Mouse (Mus musculus): ENCODE measurements around the gene Gm14296. TPM values are rescaled to one million over a fixed set of nuclear protein-coding genes. Genes with fewer than 3 reads are reported as not detected.
"Not testable (repeated sequence)": the region's sequence is repeated elsewhere in the genome, so short reads cannot be mapped to it uniquely, and the experiment has no call there.

Gm14296 gene
- polyA plus RNA-seq (2016; fragmentation: Nextera tagmentation; extraction: Ambion mirVana): 14.3 and 14.4 TPM in 2 replicates

DNA sequence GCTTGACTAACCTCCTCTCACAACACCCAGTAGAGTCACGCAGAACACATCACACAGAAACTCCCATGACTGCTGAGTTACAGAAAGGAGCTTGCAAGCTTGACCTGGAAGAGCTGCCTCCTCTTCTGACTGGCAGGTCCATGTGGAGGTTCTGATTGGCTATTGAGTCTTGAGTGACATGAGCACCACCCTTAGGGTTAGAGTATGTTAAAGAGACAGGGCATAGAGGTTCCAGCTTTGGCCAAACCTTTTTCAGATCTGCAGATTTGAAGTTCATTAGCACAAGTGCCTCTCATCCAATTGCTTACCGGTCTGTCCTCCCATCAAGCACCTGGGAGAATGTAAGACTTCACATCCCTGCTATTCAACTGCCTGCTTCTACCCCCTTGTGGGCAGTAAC, at the start of gene Gm14296:
Gene Gm14296 (minus strand): TSS at position 101 of the 400 bp plus-strand sequence.
- H3K27me3 ChIP-seq (ENCODE audit: poor library complexity, severe bottlenecking); H3K4me1 ChIP-seq; H3K4me3 ChIP-seq; DNase-seq (ENCODE audit: extremely low spot score, low spot score); H3K27ac ChIP-seq; H3K36me3 ChIP-seq (replicated peaks); H3K9me3 ChIP-seq: not testable (repeated sequence)
- WGBS: no CpG with 5 or more reads among the region's 2 CpGs

DNA sequence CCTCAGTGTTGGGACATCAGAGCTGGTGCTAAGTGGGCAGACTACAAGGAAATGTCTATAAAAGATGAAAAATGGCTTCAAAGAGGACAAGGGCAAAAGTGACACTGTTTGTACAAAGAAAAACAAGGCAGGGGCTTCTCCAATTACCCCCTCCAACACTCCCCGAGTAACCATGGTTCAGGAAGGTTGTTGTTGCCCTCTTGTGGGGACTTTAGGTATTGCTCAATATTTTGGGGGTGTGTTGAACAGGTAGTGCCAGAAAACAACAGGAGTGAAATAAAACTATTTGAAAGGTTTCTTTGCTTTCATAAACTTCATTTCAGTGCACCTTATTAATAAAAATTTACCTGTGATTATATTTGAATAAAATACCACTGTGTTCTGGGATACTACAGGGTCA, 22.1 kb downstream of the Gm14296 start:
- not testable (repeated sequence) for H3K27me3 ChIP-seq (ENCODE audit: poor library complexity, severe bottlenecking); H3K9me3 ChIP-seq; DNase-seq (ENCODE audit: extremely low spot score, low spot score); H3K36me3 ChIP-seq (replicated peaks); H3K4me1 ChIP-seq; H3K4me3 ChIP-seq; H3K27ac ChIP-seq
- no CpG with 5 or more reads among the region's 1 CpGs for whole genome bisulfite sequencing

Other genes with a start within 250 kb of the Gm14296 start
- 31.5 and 35.4 TPM in 2 replicates for gene Gm14305, start 219.5 kb downstream of the Gm14296 start, polyA plus RNA-seq (2016; fragmentation: Nextera tagmentation; extraction: Ambion mirVana)
- 12.3 and 18.5 TPM in 2 replicates for gene Gm14295, start 129.2 kb downstream of the Gm14296 start, polyA plus RNA-seq (2016; fragmentation: Nextera tagmentation; extraction: Ambion mirVana)
- gene Gm14408, start 96.7 kb downstream of the Gm14296 start, polyA plus RNA-seq (2016; fragmentation: Nextera tagmentation; extraction: Ambion mirVana): not detected in 2 replicates
- 9.9 and 11.4 TPM in 2 replicates for gene Gm14419, start 73.1 kb upstream of the Gm14296 start, polyA plus RNA-seq (2016; fragmentation: Nextera tagmentation; extraction: Ambion mirVana)
- not detected in 2 replicates for gene Gm14401, start 146.5 kb upstream of the Gm14296 start, polyA plus RNA-seq (2016; fragmentation: Nextera tagmentation; extraction: Ambion mirVana)